Mouse (Mus musculus) megakaryocyte progenitor cell, adult 5-6 weeks (primary cell): ENCODE measurements around the gene Fbxo9. TPM values are rescaled to one million over a fixed set of nuclear protein-coding genes. Genes with fewer than 3 reads are reported as not detected.
"Not testable (repeated sequence)": the region's sequence is repeated elsewhere in the genome, so short reads cannot be mapped to it uniquely, and the experiment has no call there.

Source experiments
- ATAC-seq: replicated peaks from 2 replicates; pipeline ENCODE4 v1.8.0; 2016; ENCODE audit warnings: mild to moderate bottlenecking, moderate TSS enrichment, inconsistent platforms; ENCODE audit not compliant: poor library complexity
- total RNA-seq, 2 experiments: library from RNA; stranded (forward) in 1 of 2; stranded (reverse) in 1 of 2; fragments of 157-497, 149-512 nt in 1 of 2; fragments of 200-1000 nt in 1 of 2; gene quantifications; 2 replicates each; pipeline versions ENCODE4 v1.2.3 to v1.2.4; 2015 to 2017

Fbxo9 gene
- total RNA-seq, 2 experiments from 2014 or later = 48.1 to 51.1 TPM

GRCm38 (mm10) chr9:78073291-78073690 is 35.6 kb downstream of the Fbxo9 start:
- not testable (repeated sequence) for ATAC-seq

- ATAC-seq = peak; percentile 96
These were observed 37.2 kb downstream of the Fbxo9 start for GRCm38 (mm10) chr9:78071626-78072025.

GRCm38 (mm10) chr9:78070496-78070895 is 38.4 kb downstream of the Fbxo9 start:
- ATAC-seq = no peak

GRCm38 (mm10) chr9:78064121-78064520 is 44.7 kb downstream of the Fbxo9 start:
- no peak for ATAC-seq

- no peak for ATAC-seq
These were observed 46.5 kb downstream of the Fbxo9 start for GRCm38 (mm10) chr9:78062392-78062791.

GRCm38 (mm10) chr9:78059525-78060120 is 49.2 kb downstream of the Fbxo9 start:
- peak; percentile 91 for ATAC-seq

- ATAC-seq = no peak
These were observed 54.6 kb downstream of the Fbxo9 start for GRCm38 (mm10) chr9:78054298-78054697.

- no peak for ATAC-seq
These were observed 55.0 kb downstream of the Fbxo9 start for GRCm38 (mm10) chr9:78053821-78054220.

- ATAC-seq = no peak
These were observed 57.2 kb downstream of the Fbxo9 start, which contains the start of gene Gcm1 for GRCm38 (mm10) chr9:78051677-78052076. Gene Gcm1 (plus strand): TSS chr9:78051924.

- 0 out of 2 replicates have a peak, but pooled peaks have one; percentile 39 for ATAC-seq
These were observed 58.4 kb downstream of the Fbxo9 start for GRCm38 (mm10) chr9:78050452-78050970.

- ATAC-seq = peak; percentile 50
These were observed 62.1 kb downstream of the Fbxo9 start for GRCm38 (mm10) chr9:78046755-78047154.

GRCm38 (mm10) chr9:78045171-78045570 is 63.7 kb downstream of the Fbxo9 start:
- ATAC-seq = no peak

- ATAC-seq = peak; percentile 100
These were observed 69.9 kb downstream of the Fbxo9 start for GRCm38 (mm10) chr9:78038755-78039489.

GRCm38 (mm10) chr9:78035831-78036230 is 73.0 kb downstream of the Fbxo9 start:
- ATAC-seq = no peak

GRCm38 (mm10) chr9:78035296-78035695 is 73.6 kb downstream of the Fbxo9 start:
- no peak for ATAC-seq

GRCm38 (mm10) chr9:78032930-78033329 is 75.9 kb downstream of the Fbxo9 start:
- ATAC-seq = no peak

Other genes with a start within 250 kb of the Fbxo9 start
- 97.0 and 107 TPM in 2 replicates for gene Elovl5, start 191.7 kb downstream of the Fbxo9 start, total RNA-seq (2015)
- 104 and 107 TPM in 2 replicates for gene Elovl5, start 191.7 kb downstream of the Fbxo9 start, total RNA-seq (2017)
- gene Gcm1, start 57.1 kb downstream of the Fbxo9 start, total RNA-seq (2015) = not detected in 2 replicates
- gene Gcm1, start 57.1 kb downstream of the Fbxo9 start, total RNA-seq (2017) = not detected in 2 replicates
- gene Ick, start 127 bp upstream of the Fbxo9 start, total RNA-seq (2015) = 11.0 and 12.4 TPM in 2 replicates
- gene Ick, start 127 bp upstream of the Fbxo9 start, total RNA-seq (2017) = 5.1 and 15.3 TPM in 2 replicates
- gene Gsta4, start 73.7 kb upstream of the Fbxo9 start, total RNA-seq (2015) = 1.5 and 2.9 TPM in 2 replicates
- 2.6 and 4.9 TPM in 2 replicates for gene Gsta4, start 73.7 kb upstream of the Fbxo9 start, total RNA-seq (2017)
- not detected in 2 replicates for gene Gsta1, start 121.6 kb upstream of the Fbxo9 start, total RNA-seq (2015)
- gene Gsta1, start 121.6 kb upstream of the Fbxo9 start, total RNA-seq (2017) = not detected in 2 replicates
- not detected in 2 replicates for gene Gm3776, start 148.1 kb upstream of the Fbxo9 start, total RNA-seq (2015)
- gene Gm3776, start 148.1 kb upstream of the Fbxo9 start, total RNA-seq (2017) = not detected in 2 replicates
- gene Gm10639, start 180.9 kb upstream of the Fbxo9 start, total RNA-seq (2015) = not detected in 2 replicates
- not detected in 2 replicates for gene Gm10639, start 180.9 kb upstream of the Fbxo9 start, total RNA-seq (2017)
- gene Omt2a, start 205.7 kb upstream of the Fbxo9 start, total RNA-seq (2015) = not detected in 2 replicates
- gene Omt2a, start 205.7 kb upstream of the Fbxo9 start, total RNA-seq (2017) = not detected in 2 replicates
- not detected in 2 replicates for gene Omt2b, start 218.5 kb upstream of the Fbxo9 start, total RNA-seq (2015)
- not detected in 2 replicates for gene Omt2b, start 218.5 kb upstream of the Fbxo9 start, total RNA-seq (2017)
- not detected in 2 replicates for gene Gsta2, start 246.7 kb upstream of the Fbxo9 start, total RNA-seq (2015)
- not detected in 2 replicates for gene Gsta2, start 246.7 kb upstream of the Fbxo9 start, total RNA-seq (2017)